Mouse (Mus musculus): ENCODE measurements around the gene Hoxa6. TPM values are rescaled to one million over a fixed set of nuclear protein-coding genes. Genes with fewer than 3 reads are reported as not detected.

The Hoxa6 gene
- total and polyA plus RNA-seq, 3 experiments: 0.58 to 2.2 (median 2.1) TPM

DNA sequence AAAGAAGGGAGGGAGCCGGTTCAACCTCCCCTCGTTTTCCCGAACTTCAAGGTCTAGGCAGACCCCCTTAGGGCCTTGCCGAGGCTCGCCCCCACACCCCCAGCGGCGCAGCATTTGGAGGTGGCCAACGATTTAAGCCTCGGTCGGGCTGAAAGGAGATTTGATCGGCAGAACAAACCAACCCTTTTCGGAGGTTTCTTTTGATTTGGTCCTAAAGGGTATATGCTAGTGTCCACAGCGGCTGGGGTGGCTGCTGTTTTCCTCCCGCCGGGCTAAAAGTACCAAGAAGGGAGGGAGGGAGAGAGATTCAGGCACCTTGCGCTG is 40.9 kb upstream of the Hoxa6 start:
- H3K27me3 ChIP-seq (replicated peaks): no peaks in the 10 kb centered on the region
- dilution Hi-C loops (cut with MboI; ENCODE audit: extremely low pct_ligation_motif_present, extremely low pct_unique_long_range_greater_than_20kb, low sequenced_read_pairs): no loop called here

DNA sequence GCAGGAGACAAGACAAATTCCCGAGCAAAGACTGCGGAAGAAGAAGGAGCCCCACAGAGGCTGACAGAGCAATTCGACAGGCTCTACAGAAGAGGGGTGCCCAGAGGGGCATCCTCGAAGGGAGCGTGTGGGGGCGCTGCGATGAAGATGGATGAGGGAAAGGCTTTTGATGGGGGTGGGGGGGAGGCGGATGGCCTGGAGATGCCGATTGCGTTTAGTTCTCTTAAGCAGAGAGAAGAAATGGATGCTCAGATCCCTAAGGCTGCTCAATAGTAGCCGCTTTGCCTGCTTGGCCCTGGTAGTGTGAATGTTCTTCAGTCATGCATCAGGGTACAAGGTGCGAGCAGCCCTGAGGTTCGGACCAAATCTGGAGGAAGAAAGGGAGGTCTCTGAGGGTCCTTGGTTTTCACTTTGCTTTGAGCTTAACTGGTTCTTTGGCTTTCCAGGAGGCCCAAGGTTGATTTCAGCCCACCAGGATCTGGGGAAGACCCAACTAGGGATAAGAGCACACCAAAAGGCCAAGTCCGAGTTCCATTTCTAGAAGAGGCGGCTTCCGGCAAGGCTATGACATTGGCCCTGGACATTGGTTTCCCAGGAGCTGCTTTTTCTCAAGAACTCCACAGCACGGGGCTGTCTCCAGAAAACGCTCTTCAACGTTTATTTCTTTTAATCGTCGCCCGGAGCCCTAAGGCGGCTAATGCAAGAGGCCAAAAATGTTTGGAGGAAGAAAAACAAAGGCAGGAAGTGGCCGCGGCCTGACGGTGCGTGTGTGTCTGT is 40.3 kb upstream of the Hoxa6 start:
- Histone ChIP-seq H3K27me3 (replicated peaks) (no peaks in the 10 kb centered on the region), H3K36me3 (replicated peaks in 1 of 2; ENCODE audit: control insufficient read depth in 1 of 2, insufficient read depth in 1 of 2, low read length in 1 of 2) (no peaks in the 10 kb centered on the region), H3K4me1 (ENCODE audit: control insufficient read depth in 1 of 2, insufficient read depth in 2 of 2) (no peaks in the 10 kb centered on the region), H3K4me3 (replicated peaks in 1 of 3; ENCODE audit: low read depth in 2 of 3, low read length in 2 of 3, poor library complexity in 1 of 3) (no peak overlapping the region), H3K9me3 (replicated peaks; ENCODE audit: low read length) (peaks cover 26% of the 10 kb centered on the region), H3K79me2 (replicated peaks; ENCODE audit: control insufficient read depth, extremely low read depth, insufficient read depth, poor library complexity, severe bottlenecking) (no peaks in the 10 kb centered on the region), H3K27ac (ENCODE audit: insufficient read depth, low read depth) (no peak overlapping the region), H3K9ac (ENCODE audit: insufficient read depth, low read depth) (no peak overlapping the region), H3K4me2 (ENCODE audit: insufficient read depth, low read depth, poor library complexity, severe bottlenecking) (no peak overlapping the region)
- dilution Hi-C loops (cut with MboI; ENCODE audit: extremely low pct_ligation_motif_present, extremely low pct_unique_long_range_greater_than_20kb, low sequenced_read_pairs): no loop called here
- no peak for DNase-seq (ENCODE audit: extremely low read depth)
- TF ChIP-seq MAZ (IDR thresholded peaks at IDR 0.05; ENCODE audit: low read depth, low read length) (no peak), BHLHE40 (IDR thresholded peaks at IDR 0.05; ENCODE audit: low read depth, low read length) (no peak), SMC3 (IDR thresholded peaks at IDR 0.05; ENCODE audit: low read depth, low read length) (no peak), IRF4 (IDR thresholded peaks at IDR 0.05; ENCODE audit: low read depth, low read length) (no peak), MAFK (IDR thresholded peaks at IDR 0.05; ENCODE audit: insufficient replicate concordance, low read length) (no peak), PAX5 (IDR thresholded peaks at IDR 0.05; ENCODE audit: low read length) (no peak), RCOR1 (conservative IDR thresholded peaks at IDR 0.05; ENCODE audit: low read depth, low read length) (no peak), MYC (IDR thresholded peaks at IDR 0.05; ENCODE audit: low read depth, low read length) (no peak), NELFE (IDR thresholded peaks at IDR 0.05; ENCODE audit: low read depth, low read length) (no peak), ZNF384 (IDR thresholded peaks at IDR 0.05; ENCODE audit: low read depth, low read length) (no peak), CHD2 (IDR thresholded peaks at IDR 0.05; ENCODE audit: low read length) (no peak), EP300 (IDR thresholded peaks at IDR 0.05; ENCODE audit: low read length) (no peak), UBTF (IDR thresholded peaks at IDR 0.05; ENCODE audit: low read depth, low read length) (no peak), JUND (conservative IDR thresholded peaks at IDR 0.05; ENCODE audit: low read depth, low read length) (no peak)
- in situ Hi-C loops (cut with MboI; ENCODE audit: low pct_ligation_motif_present, low pct_unique_long_range_greater_than_20kb, low sequenced_read_pairs): no loop called here

More for the DNA sequence above, 40.9 kb upstream of the Hoxa6 start:
- DNase-seq (ENCODE audit: extremely low read depth): no peak
- H3K79me2 ChIP-seq (replicated peaks; ENCODE audit: control insufficient read depth, extremely low read depth, insufficient read depth, poor library complexity, severe bottlenecking): no peaks in the 10 kb centered on the region
- H3K36me3 ChIP-seq (replicated peaks in 1 of 2; ENCODE audit: control insufficient read depth in 1 of 2, insufficient read depth in 1 of 2, low read length in 1 of 2): no peaks in the 10 kb centered on the region
- no peak overlapping the region for H3K4me2 ChIP-seq (ENCODE audit: insufficient read depth, low read depth, poor library complexity, severe bottlenecking)
- H3K9ac ChIP-seq (ENCODE audit: insufficient read depth, low read depth): no peak overlapping the region
- H3K4me1 ChIP-seq (ENCODE audit: control insufficient read depth in 1 of 2, insufficient read depth in 2 of 2): no peaks in the 10 kb centered on the region
- H3K9me3 ChIP-seq (replicated peaks; ENCODE audit: low read length): peaks cover 26% of the 10 kb centered on the region
- in situ Hi-C loops (cut with MboI; ENCODE audit: low pct_ligation_motif_present, low pct_unique_long_range_greater_than_20kb, low sequenced_read_pairs): no loop called here
- H3K4me3 ChIP-seq (replicated peaks in 1 of 3; ENCODE audit: low read depth in 2 of 3, low read length in 2 of 3, poor library complexity in 1 of 3): no peak overlapping the region
- no peak for TF ChIP-seq TCF12 (IDR thresholded peaks at IDR 0.05; ENCODE audit: low read depth, low read length)
- TF ChIP-seq ELF1 (IDR thresholded peaks at IDR 0.05; ENCODE audit: low read depth, low read length): no peak
- TF ChIP-seq RAD21 (IDR thresholded peaks at IDR 0.05; ENCODE audit: low read depth, low read length): no peak
- TF ChIP-seq ZC3H11A (IDR thresholded peaks at IDR 0.05; ENCODE audit: low read depth, low read length): no peak
- no peak for TF ChIP-seq BHLHE40 (IDR thresholded peaks at IDR 0.05; ENCODE audit: low read depth, low read length)
- no peak for TF ChIP-seq GABPA (IDR thresholded peaks at IDR 0.05; ENCODE audit: insufficient replicate concordance, low read depth, low read length)
- no peak overlapping the region for H3K27ac ChIP-seq (ENCODE audit: insufficient read depth, low read depth)

Data from CH12.LX (cell line).